Mouse (Mus musculus) effector memory CD4-positive, alpha-beta T cell, adult 7 months (primary cell): ENCODE measurements around the gene Hdac9. TPM values are rescaled to one million over a fixed set of nuclear protein-coding genes. Genes with fewer than 3 reads are reported as not detected.

ENCODE experiments used
- polyA plus RNA-seq: library from polyadenylated mRNA; unstranded; fragments of 100-300 nt; shearing (Covaris generic); gene quantifications from one replicate; pipeline ENCODE4 v1.2.1, GENCODE M21; 2017

Gene Hdac9
- 0.12 TPM for polyA plus RNA-seq

DNA sequence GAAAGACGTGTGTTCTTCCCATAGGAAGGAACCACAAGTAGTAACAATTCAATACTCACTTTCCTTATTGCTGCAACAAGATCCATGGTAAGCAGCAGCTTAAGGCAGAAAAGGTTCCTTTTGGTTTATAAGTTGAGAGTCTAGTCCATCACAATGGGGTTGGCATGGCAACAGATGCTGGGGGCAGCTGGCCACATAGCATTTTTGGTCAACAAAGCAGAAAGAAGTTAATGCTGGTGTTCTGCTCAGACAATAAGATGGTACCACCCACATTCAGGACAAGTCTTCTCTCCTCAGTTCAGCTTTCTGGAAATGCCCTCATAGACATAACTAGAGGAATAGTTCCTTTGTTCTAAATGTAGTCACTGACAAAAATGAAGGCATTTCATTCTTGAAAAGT, at the start of gene Hdac9:
Gene Hdac9, minus strand, starts transcription at position 101 of the 400 bp plus-strand sequence.

Other genes starting within 250 kb of the Hdac9 start
- gene Prps1l1, start 67.7 kb upstream of the Hdac9 start, polyA plus RNA-seq, result 0.30 TPM
- gene Snx13, start 130.1 kb upstream of the Hdac9 start, polyA plus RNA-seq, result 20.8 TPM